Mouse (Mus musculus): ENCODE results near the gene Adss. TPM values are rescaled to one million over a fixed set of nuclear protein-coding genes. Genes with fewer than 3 reads are reported as not detected.
"Not testable (repeated sequence)": the region's sequence is repeated elsewhere in the genome, so short reads cannot be mapped to it uniquely, and the experiment has no call there.

The Adss gene
- polyA plus RNA-seq (2016; fragmentation: Nextera tagmentation; extraction: Ambion mirVana), result 50.0 and 50.5 TPM in 2 replicates

- peak within 1 kb of the TSS; percentile 84 for H3K27ac ChIP-seq
Measured at GRCm38 (mm10) chr1:177796193-177796939, at the start of gene Adss. Gene Adss, minus strand, starts transcription at chr1:177796511.

GRCm38 (mm10) chr1:177845812-177846211, 49.5 kb upstream of the Adss start:
- H3K4me1 ChIP-seq; H3K27ac ChIP-seq; H3K36me3 ChIP-seq; H3K4me2 ChIP-seq (replicated peaks); H3K27me3 ChIP-seq (replicated peaks); H3K4me3 ChIP-seq; H3K9ac ChIP-seq; H3K9me3 ChIP-seq; ATAC-seq (ENCODE audit: low FRiP score, low read depth): not testable (repeated sequence)
- WGBS, result 51% methylated on average over 3 of the region's 3 CpGs

More at GRCm38 (mm10) chr1:177796193-177796939, at the start of gene Adss:
- H3K27me3 ChIP-seq (replicated peaks), result no peaks in the 10 kb centered on the region
- H3K4me1 ChIP-seq, result peaks cover 4% of the 10 kb centered on the region
- peak within 1 kb of the TSS; percentile 64 for H3K4me2 ChIP-seq (replicated peaks)
- no peaks in the 10 kb centered on the region for H3K9me3 ChIP-seq
- H3K36me3 ChIP-seq, result no peaks in the 10 kb centered on the region
- ATAC-seq (ENCODE audit: low FRiP score, low read depth), result peak; percentile 99
- H3K4me3 ChIP-seq, result peak within 1 kb of the TSS; percentile 84
- H3K9ac ChIP-seq, result peak within 1 kb of the TSS; percentile 86
- whole genome bisulfite sequencing, result under 1% methylated on average over 62 of the region's 64 CpGs

- not testable (repeated sequence) for H3K4me3 ChIP-seq; H3K27me3 ChIP-seq (replicated peaks); ATAC-seq (ENCODE audit: low FRiP score, low read depth); H3K36me3 ChIP-seq; H3K9ac ChIP-seq; H3K27ac ChIP-seq; H3K4me1 ChIP-seq; H3K9me3 ChIP-seq; H3K4me2 ChIP-seq (replicated peaks)
- WGBS, result 88% methylated on average over 4 of the region's 4 CpGs
Measured at GRCm38 (mm10) chr1:177827776-177828175, 31.5 kb upstream of the Adss start.

- ATAC-seq (ENCODE audit: low FRiP score, low read depth); H3K4me3 ChIP-seq; H3K36me3 ChIP-seq; H3K4me2 ChIP-seq (replicated peaks); H3K9me3 ChIP-seq; H3K27me3 ChIP-seq (replicated peaks); H3K9ac ChIP-seq; H3K27ac ChIP-seq; H3K4me1 ChIP-seq: not testable (repeated sequence)
- 44% methylated on average over 1 of the region's 1 CpGs for WGBS
Measured at GRCm38 (mm10) chr1:177806772-177807171, 10.5 kb upstream of the Adss start.

- Histone ChIP-seq H3K9ac (no peak overlapping the region), H3K27me3 (replicated peaks) (no peaks in the 10 kb centered on the region), H3K36me3 (no peaks in the 10 kb centered on the region), H3K27ac (no peak overlapping the region), H3K9me3 (no peaks in the 10 kb centered on the region), H3K4me3 (no peak overlapping the region), H3K4me2 (replicated peaks) (no peak overlapping the region), H3K4me1 (no peaks in the 10 kb centered on the region)
- no peak for ATAC-seq (ENCODE audit: low FRiP score, low read depth)
- WGBS, result 90% methylated on average over 2 of the region's 2 CpGs
Measured at GRCm38 (mm10) chr1:177803511-177803910, 7.2 kb upstream of the Adss start.

- no peak for ATAC-seq (ENCODE audit: low FRiP score, low read depth)
- Histone ChIP-seq H3K4me1 (peaks cover 4% of the 10 kb centered on the region), H3K36me3 (no peaks in the 10 kb centered on the region), H3K4me3 (no peak overlapping the region), H3K27ac (no peak overlapping the region), H3K4me2 (replicated peaks) (peak overlapping the region; percentile 64; the same call in 1 of the 2 replicates), H3K27me3 (replicated peaks) (no peaks in the 10 kb centered on the region), H3K9me3 (no peaks in the 10 kb centered on the region), H3K9ac (no peak overlapping the region)
- 74% methylated on average over 8 of the region's 8 CpGs for WGBS
Measured at GRCm38 (mm10) chr1:177797151-177797755, 942 bp upstream of the Adss start.

- Histone ChIP-seq H3K27me3 (replicated peaks) (no peaks in the 10 kb centered on the region), H3K36me3 (no peaks in the 10 kb centered on the region), H3K9ac (peak overlapping the region; percentile 86), H3K27ac (peak overlapping the region; percentile 84), H3K4me2 (replicated peaks) (peak overlapping the region; percentile 64), H3K4me3 (peak overlapping the region; percentile 84), H3K4me1 (peaks cover 4% of the 10 kb centered on the region), H3K9me3 (no peaks in the 10 kb centered on the region; the same call in 1 of the 2 replicates)
- peak; percentile 62 for ATAC-seq (ENCODE audit: low FRiP score, low read depth)
- WGBS, result under 1% methylated on average over 41 of the region's 41 CpGs
Measured at GRCm38 (mm10) chr1:177795421-177796192, 704 bp downstream of the Adss start.

- peaks cover 2% of the 10 kb centered on the region; the same call in 1 of the 2 replicates for H3K9me3 ChIP-seq
- H3K27me3 ChIP-seq (replicated peaks), result no peaks in the 10 kb centered on the region
- no peak for ATAC-seq (ENCODE audit: low FRiP score, low read depth)
- 6% methylated on average over 8 of the region's 8 CpGs for WGBS
- peak overlapping the region; percentile 84 for H3K4me3 ChIP-seq
- H3K27ac ChIP-seq, result no peak overlapping the region
- H3K9ac ChIP-seq, result peak overlapping the region; percentile 44
- peak overlapping the region; percentile 64 for H3K4me2 ChIP-seq (replicated peaks)
- H3K36me3 ChIP-seq, result no peaks in the 10 kb centered on the region
- peaks cover 4% of the 10 kb centered on the region for H3K4me1 ChIP-seq
Measured at GRCm38 (mm10) chr1:177794866-177795265, 1.4 kb downstream of the Adss start.

- no peak overlapping the region for H3K4me3 ChIP-seq
- H3K9me3 ChIP-seq, result peaks cover 10% of the 10 kb centered on the region
- no peak for ATAC-seq (ENCODE audit: low FRiP score, low read depth)
- H3K9ac ChIP-seq, result no peak overlapping the region
- no peaks in the 10 kb centered on the region for H3K27me3 ChIP-seq (replicated peaks)
- H3K27ac ChIP-seq, result no peak overlapping the region
- 86% methylated on average over 3 of the region's 3 CpGs for WGBS
- no peak overlapping the region for H3K4me2 ChIP-seq (replicated peaks)
- H3K36me3 ChIP-seq, result no peaks in the 10 kb centered on the region
- H3K4me1 ChIP-seq, result peaks cover 4% of the 10 kb centered on the region
Measured at GRCm38 (mm10) chr1:177792835-177793234, 3.5 kb downstream of the Adss start.

GRCm38 (mm10) chr1:177777397-177777796, 18.9 kb downstream of the Adss start:
- no peak overlapping the region for H3K27ac ChIP-seq
- H3K9me3 ChIP-seq, result no peaks in the 10 kb centered on the region
- H3K9ac ChIP-seq, result no peak overlapping the region
- no peaks in the 10 kb centered on the region for H3K4me1 ChIP-seq
- H3K27me3 ChIP-seq (replicated peaks), result no peaks in the 10 kb centered on the region
- H3K4me2 ChIP-seq (replicated peaks), result no peak overlapping the region
- ATAC-seq (ENCODE audit: low FRiP score, low read depth), result no peak
- no peak overlapping the region for H3K4me3 ChIP-seq
- peaks cover 26% of the 10 kb centered on the region for H3K36me3 ChIP-seq
- WGBS, result 88% methylated on average over 2 of the region's 2 CpGs

GRCm38 (mm10) chr1:177768931-177769330, 27.4 kb downstream of the Adss start:
- no peak for ATAC-seq (ENCODE audit: low FRiP score, low read depth)
- no peaks in the 10 kb centered on the region for H3K4me1 ChIP-seq
- no peaks in the 10 kb centered on the region for H3K9me3 ChIP-seq
- peaks cover 38% of the 10 kb centered on the region for H3K36me3 ChIP-seq
- no peak overlapping the region for H3K4me3 ChIP-seq
- no peak overlapping the region for H3K27ac ChIP-seq
- H3K27me3 ChIP-seq (replicated peaks), result no peaks in the 10 kb centered on the region
- no peak overlapping the region for H3K4me2 ChIP-seq (replicated peaks)
- no peak overlapping the region for H3K9ac ChIP-seq

- Histone ChIP-seq H3K4me2 (replicated peaks) (no peak overlapping the region), H3K9me3 (no peaks in the 10 kb centered on the region), H3K27ac (no peak overlapping the region), H3K36me3 (no peaks in the 10 kb centered on the region), H3K27me3 (replicated peaks) (no peaks in the 10 kb centered on the region), H3K4me1 (no peaks in the 10 kb centered on the region), H3K4me3 (no peak overlapping the region), H3K9ac (no peak overlapping the region)
- WGBS, result 74% methylated on average over 5 of the region's 5 CpGs
- no peak for ATAC-seq (ENCODE audit: low FRiP score, low read depth)
Measured at GRCm38 (mm10) chr1:177757249-177757648, 39.1 kb downstream of the Adss start.

Measured in neural tube, embryonic 12.5 days (tissue).